Mouse (Mus musculus): Measurements from ENCODE around the gene Tmem178. TPM values are rescaled to one million over a fixed set of nuclear protein-coding genes. Genes with fewer than 3 reads are reported as not detected.

Tmem178 gene
- total RNA-seq, 2 experiments from 2014 or later, result 101 to 111 TPM

DNA sequence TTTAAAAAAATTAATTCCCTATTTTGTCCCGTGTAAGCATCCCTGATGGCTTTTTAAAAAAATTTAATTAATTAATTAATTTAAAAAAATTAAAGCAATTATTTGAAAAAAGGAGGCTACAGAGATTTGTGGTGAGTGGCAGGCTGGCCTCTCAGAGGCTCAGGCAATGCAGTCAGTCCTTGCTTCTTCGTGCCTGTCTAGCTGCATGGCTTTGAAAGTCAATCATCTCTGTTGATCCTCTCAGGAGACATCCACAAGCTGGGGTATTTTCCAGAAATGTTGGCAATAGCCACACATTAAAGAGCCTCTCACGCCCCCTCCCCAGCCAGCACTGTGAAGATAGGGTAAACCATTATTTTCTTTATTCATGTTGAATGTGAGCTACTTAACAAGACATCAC, 65.8 kb downstream of the Tmem178 start:
- no peak for TF ChIP-seq CTCF (conservative IDR thresholded peaks at IDR 0.05)
- no peak overlapping the region for H3K4me3 ChIP-seq
- DNase-seq (ENCODE audit: low spot score in 2 of 2), result no peak
- no peak overlapping the region for H3K27ac ChIP-seq

DNA sequence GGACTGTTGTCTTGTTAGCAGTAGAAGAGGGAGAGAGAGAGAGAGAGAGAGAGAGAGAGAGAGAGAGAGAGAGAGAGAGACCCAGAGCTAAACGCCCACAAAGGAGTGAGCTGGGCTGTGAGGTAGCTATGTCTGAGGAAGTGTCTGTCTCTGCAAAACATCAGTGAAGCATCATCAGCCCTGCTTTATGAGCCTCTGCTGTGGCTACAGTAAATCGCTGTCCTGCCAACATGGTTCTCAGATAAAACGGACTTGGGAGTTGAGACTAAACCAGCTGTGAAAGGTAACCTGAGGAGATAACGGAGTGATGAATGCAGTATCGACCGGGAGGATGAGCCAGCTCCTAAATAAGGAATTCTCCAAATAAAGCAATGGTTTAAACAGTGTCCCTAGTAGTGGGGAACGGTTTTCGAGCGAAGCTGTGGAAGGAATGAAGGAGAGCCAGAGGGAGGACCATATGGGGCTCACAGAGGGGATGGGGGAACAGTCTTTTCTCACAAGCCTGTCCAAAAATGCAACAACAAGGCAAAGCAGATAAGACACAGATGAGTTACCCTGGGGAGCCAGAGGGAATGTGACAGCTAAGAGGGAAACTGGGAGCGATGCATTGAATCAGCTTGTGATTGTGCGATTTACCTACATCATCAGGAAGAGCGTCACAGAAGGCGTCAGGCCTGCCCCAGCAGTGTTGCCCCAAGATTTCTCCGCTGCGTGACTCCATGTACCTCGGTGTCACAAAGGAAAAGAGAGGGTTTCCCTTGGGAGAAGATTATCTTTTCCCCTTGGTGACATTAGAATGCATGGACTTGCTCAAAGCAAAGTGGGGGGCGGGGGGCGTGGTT, 66.6 kb downstream of the Tmem178 start:
- peak; percentile 56 to 66 for DNase-seq (ENCODE audit: low spot score in 2 of 2)
- Histone ChIP-seq H3K4me3 (no peak overlapping the region), H3K27ac (peak overlapping the region; percentile 84)
- TF ChIP-seq CTCF (conservative IDR thresholded peaks at IDR 0.05), result no peak

DNA sequence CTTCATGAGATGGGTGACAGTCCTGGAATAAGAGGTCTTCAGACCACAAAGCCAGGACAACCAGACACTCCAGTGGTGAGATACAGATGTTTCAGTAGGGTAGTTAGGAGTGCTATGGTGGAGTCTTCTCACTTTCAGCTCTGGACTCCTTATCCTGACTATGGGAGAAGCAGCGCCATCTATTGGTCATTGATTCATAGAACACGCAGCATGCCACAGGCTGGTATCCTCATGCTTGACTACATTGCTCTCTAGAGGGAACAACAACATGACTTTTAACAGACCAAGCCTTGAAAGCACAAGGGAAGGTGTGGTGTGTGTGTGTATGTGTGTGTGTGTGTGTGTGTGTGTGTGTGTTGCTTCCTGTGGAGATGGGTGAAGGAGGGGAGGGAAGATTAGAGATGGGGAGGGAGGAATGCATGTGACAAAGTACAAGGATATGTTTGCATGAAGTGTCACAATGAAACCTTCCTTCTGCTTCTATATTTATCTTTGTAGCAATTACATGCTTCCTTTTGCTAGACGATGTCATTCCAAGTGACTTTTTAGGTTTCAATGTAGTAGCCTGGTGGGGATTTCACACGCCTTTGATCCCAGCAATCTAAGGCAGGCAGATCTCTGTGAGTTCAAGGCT, 71.5 kb downstream of the Tmem178 start:
- peak; percentile 47 to 69 for DNase-seq (ENCODE audit: low spot score in 2 of 2)
- Histone ChIP-seq H3K27ac (no peak overlapping the region), H3K4me3 (no peak overlapping the region)
- peak; percentile 80 for TF ChIP-seq CTCF (conservative IDR thresholded peaks at IDR 0.05)

DNA sequence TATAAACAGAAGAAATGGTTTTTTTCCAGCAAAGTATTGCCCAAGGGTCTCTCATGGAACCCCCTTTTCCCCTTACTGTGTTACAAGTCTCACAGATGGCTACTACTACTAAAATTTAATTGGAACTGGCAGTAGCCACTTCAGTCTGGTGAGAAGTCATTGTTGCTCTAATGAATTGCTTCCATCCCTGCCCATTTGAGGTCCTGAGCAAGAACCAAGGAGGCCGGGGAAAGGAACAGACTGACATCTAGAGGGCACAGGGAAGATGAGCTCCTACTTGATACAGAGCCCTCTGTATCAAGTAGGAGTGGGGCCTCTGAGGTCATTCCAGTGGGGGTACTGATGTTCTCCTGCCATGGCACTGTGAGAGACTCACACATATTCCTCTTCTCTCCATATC, 72.7 kb downstream of the Tmem178 start:
- peak; percentile 57 for TF ChIP-seq CTCF (conservative IDR thresholded peaks at IDR 0.05)
- Histone ChIP-seq H3K27ac (no peak overlapping the region), H3K4me3 (no peak overlapping the region)
- DNase-seq (ENCODE audit: low spot score in 2 of 2), result no peak

DNA sequence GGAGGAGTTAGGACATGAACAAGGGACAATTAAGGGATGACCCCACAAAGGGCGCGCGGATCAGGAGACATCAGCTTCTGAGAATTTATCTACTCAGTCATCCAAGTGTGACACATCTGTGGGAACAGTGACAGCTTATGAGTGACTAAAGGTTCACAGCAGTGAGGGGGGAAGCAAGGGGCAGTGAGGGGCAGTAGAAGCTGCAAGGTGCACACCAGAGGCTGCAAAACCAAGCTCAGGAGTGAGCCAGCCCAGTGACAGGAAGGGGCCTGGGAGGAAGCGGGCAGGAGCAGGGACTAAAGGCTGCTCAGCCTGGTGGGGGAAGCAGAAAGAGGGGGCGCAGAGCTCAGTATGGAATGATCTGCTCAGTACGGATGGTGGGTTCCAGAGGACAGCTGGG, 82.9 kb downstream of the Tmem178 start:
- H3K27ac ChIP-seq, result no peak overlapping the region
- H3K4me3 ChIP-seq, result no peak overlapping the region
- DNase-seq (ENCODE audit: low spot score in 2 of 2), result no peak
- no peak for TF ChIP-seq CTCF (conservative IDR thresholded peaks at IDR 0.05)

DNA sequence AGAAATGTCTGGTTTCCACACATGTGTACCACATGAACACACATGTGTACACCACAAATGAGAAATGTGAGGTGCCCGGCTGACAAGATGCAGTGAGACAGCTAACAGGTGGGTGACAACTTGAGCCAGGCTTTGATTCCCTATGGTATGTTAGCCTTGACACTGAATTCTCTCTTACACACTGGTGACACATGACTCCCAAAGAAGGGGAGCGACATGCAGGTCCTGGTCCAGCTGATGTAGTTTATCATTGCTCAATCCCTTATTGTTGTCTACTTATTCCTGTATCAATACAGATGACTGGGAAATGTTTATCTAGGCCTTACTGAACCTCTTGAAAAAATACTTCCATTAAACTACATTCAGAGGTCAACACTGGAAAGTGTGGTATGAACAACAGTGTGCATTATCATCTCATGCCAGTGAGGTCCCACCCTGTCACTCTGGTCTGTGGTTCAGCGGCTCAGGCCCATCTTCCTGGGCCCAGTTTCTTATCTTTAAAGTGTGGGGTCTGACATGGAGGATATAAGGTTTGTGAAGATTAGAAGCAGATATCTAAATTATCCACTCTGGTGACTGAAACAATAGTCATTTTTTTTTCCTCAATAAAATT, 87.5 kb downstream of the Tmem178 start:
- no peak overlapping the region for H3K4me3 ChIP-seq
- TF ChIP-seq CTCF (conservative IDR thresholded peaks at IDR 0.05), result no peak
- H3K27ac ChIP-seq, result no peak overlapping the region
- no peak for DNase-seq (ENCODE audit: low spot score in 2 of 2)

DNA sequence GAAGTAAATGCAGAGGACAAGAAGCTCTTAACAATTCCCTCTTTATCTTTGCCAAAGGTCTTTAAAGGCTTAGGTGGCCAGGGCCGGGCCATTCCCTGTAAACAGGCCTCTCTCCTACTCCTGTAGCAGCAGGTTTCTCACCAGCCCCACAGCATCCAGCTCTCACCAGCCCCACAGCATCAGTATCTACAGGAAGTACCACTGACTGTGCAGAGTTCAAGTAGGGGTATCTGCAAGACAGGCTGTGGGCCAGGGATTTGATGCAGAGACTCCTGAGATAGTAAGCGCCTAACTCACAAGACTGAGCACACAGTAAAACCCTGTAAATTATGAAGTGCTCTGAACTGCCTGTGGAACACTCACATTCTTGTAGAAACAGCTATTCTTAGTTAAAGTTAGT, 88.5 kb downstream of the Tmem178 start:
- H3K4me3 ChIP-seq, result no peak overlapping the region
- H3K27ac ChIP-seq, result no peak overlapping the region
- TF ChIP-seq CTCF (conservative IDR thresholded peaks at IDR 0.05), result no peak
- no peak for DNase-seq (ENCODE audit: low spot score in 2 of 2)

DNA sequence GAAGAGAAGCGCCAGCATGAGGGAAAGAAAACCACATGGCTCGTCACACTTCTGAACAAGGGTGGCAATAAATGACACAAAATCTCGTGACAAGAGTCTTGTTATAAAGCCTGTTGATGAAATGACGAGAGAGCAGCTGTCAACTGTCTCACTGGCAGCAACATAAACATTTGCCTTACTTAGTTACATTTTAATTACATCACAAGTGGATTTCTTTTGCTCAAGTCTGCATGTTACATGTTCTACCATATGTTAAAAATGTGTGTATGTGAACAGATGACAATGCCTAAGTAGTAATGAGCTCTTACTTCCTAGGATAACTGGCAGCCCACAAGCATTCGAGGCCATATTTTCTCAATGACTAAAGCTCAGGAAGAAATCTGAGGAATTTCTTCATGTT, 90.9 kb downstream of the Tmem178 start:
- TF ChIP-seq CTCF (conservative IDR thresholded peaks at IDR 0.05), result no peak
- Histone ChIP-seq H3K27ac (no peak overlapping the region), H3K4me3 (no peak overlapping the region)
- DNase-seq (ENCODE audit: low spot score in 2 of 2), result no peak

DNA sequence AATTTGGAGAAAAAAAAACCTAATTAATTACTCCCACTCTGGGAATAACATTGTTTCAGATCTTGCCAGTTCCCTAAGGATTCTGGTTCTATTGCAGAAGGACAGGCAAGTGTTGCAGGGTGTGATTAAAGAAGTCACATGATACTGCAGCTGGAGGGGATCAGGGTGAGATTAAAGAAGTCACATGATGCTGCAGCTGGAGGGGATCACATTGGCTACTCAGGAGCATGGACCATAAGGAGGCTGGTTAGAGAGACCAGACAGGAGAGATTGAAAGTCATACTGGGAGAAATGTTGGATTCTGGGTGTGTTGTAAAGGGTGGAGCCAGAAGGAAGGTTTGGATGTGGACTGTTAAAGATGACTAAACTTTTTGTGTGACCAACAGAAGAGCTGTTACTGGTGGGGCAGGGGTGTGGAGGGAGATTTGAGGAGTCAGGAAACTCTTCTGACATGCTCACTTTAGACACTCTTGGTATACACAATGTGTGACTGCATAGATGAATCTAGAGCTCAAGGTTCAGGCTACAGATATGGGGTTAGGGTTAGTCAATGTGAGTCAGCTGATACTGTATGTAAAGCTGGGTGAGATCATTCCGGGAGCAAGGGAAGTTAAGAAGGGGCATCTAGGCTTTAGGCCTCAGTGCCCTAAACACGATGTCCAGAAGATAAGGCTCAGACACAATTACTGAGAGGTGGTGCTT, 94.4 kb downstream of the Tmem178 start:
- H3K4me3 ChIP-seq, result no peak overlapping the region
- DNase-seq (ENCODE audit: low spot score in 2 of 2), result no peak
- no peak for TF ChIP-seq CTCF (conservative IDR thresholded peaks at IDR 0.05)
- H3K27ac ChIP-seq, result no peak overlapping the region

DNA sequence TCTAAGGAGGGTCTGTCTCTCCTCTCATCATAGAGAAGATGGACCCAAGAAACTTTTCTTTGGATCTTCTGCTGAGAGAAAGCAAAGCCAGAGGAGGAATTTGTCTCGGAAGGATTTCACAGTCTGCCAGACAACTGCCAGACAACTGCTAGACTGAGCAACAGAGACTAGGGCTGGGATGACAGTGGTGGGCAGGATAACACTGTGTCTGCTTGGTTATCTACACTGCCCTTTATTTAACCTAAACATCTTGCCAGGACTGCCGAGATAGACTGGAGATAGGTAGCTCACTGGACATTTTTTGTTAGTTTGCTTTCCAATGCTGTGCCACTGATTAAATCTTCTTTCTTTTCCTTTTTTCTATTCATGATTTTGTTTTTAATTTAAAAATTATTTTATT, 97.2 kb downstream of the Tmem178 start:
- no peak for DNase-seq (ENCODE audit: low spot score in 2 of 2)
- no peak overlapping the region for H3K4me3 ChIP-seq
- H3K27ac ChIP-seq, result no peak overlapping the region
- TF ChIP-seq CTCF (conservative IDR thresholded peaks at IDR 0.05), result no peak

DNA sequence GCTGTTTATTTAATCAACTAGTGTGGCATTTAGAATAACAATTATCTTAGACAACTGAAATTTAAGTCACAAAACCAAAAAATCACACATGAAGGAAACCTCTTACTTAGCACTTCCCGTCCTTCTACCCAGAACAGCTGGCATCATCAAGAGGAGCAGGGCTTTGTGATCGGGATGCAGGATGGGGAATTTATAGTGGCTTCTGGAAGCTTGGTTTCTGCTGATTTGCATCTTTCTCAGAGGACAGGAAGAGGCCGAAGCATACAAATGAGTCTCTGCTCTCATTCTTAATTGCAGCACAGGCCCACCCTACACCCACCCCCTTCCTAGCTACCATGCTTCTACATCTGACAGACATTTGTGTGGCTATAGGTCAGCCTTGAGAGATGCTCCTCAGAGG, 99.9 kb downstream of the Tmem178 start:
- TF ChIP-seq CTCF (conservative IDR thresholded peaks at IDR 0.05), result no peak
- no peak overlapping the region for H3K27ac ChIP-seq
- no peak overlapping the region for H3K4me3 ChIP-seq
- DNase-seq (ENCODE audit: low spot score in 2 of 2), result no peak

DNA sequence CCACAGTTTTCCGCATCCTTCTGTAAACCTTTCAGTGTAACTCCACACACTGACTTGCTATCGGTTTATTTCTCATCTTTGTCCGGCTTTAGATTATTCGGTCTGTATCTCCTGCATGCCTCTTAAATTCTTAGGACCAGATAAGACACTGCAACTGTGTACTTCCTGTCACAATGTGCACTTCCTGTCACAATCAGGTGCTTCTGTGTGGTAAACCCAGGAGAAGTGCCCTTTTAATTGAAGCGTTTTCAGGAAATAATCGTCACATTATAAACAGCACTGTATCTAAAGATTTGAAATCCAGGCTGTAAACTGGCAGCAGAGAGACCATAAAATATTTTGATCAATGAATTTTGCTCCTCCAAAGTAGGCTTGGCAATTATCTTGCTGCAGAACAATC, 100.7 kb downstream of the Tmem178 start:
- TF ChIP-seq CTCF (conservative IDR thresholded peaks at IDR 0.05), result no peak
- DNase-seq (ENCODE audit: low spot score in 2 of 2), result no peak
- H3K27ac ChIP-seq, result no peak overlapping the region
- H3K4me3 ChIP-seq, result no peak overlapping the region
